Mouse (Mus musculus): ENCODE data around the gene Art4.

DNA sequence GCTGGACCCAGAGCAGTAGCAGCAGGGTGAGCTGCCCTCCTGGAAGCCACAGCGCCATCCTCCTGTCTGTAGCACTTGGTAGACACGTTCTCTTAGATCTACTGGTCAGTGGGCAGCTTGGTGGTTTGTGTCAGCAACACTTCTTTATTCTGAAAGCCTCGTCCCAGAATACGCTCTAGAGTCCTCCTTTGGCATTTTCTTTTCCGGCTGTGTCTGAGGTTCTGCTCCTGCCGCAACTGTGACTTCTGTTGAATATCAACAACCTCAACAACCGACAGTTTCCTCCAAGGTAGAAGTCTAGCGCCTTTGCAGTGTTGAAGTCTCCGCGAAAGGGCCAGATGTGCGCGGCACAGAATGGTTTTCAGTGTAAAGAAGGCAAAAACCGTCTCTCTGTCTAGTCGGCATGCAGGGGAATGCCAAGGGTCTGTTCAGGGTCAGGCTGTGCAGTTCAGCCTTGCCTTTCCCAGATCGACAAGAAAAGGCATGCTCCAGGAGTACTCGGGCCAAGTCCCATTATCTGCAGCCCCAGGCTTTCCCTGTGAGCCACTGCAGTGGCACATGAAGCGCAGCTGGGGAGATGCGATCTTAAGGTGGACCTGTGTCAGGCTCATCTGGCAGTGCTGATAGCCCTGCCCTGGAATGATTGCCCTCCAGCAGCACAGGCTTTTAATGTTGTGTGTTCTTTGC, at the start of gene Art4:
- TF ChIP-seq EP300 (IDR thresholded peaks at IDR 0.05; ENCODE audit: insufficient read depth, low read depth, low read length): no peak
- TF ChIP-seq POLR2A (IDR thresholded peaks at IDR 0.05; ENCODE audit: insufficient read depth, low read length): no peak
